22 mouse cellular contexts compared by ENCODE assay signal in the genomic region with DNA sequence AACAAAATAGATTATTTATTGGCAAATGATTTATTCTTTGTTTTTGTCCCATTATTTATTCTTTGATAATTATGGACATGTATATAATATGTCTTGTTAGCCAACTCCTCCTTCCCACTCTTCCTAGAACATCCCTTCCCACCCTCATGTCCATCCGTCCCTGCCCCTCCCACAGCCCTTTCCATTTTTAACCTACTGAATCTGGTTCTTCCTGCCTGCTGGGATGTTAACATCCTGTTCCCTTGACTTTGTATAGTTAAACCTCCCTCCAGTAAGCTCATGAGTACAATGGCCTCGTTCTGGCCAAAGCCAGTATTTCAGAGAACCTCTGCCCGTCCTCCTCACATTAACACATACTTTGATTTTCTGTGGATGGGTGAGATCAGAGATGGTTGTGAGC. TPM values are rescaled to one million over a fixed set of nuclear protein-coding genes. Genes with fewer than 3 reads are reported as not detected.
"Had no signal": no experiment of that assay in that cellular context is flagged by ENCODE, and none has a peak within 500 bp of the region (broad histone marks: within the 10 kb centered on the region; RNA-seq: fewer than 3 reads in every experiment).

No protein-coding gene starts in this region.

- H3K4me2 ChIP-seq: liver, embryonic 13.5 days; lung, embryonic 15.5 days; midbrain, embryonic 13.5 days; neural tube, embryonic 13.5 days had no signal

- H3K27me3 ChIP-seq: liver, embryonic 13.5 days; lung, embryonic 15.5 days; neural tube, embryonic 13.5 days had no signal

- H3K4me3 ChIP-seq: liver, embryonic 13.5 days; lung, embryonic 15.5 days; megakaryocyte, embryonic 14.5 days; midbrain, embryonic 10.5 days; midbrain, embryonic 13.5 days; myocyte; neural tube, embryonic 13.5 days had no signal

- H3K4me1 ChIP-seq: liver, embryonic 13.5 days; lung, embryonic 15.5 days; midbrain, embryonic 10.5 days had no signal

- DNase-seq: kidney, adult 18-20 months; kidney, adult 9 months; kidney, postnatal 14 days; kidney, postnatal 4 days; liver, embryonic 13.5 days; retina, postnatal 1 day; right cerebral cortex, postnatal 25 days; thymus, adult 18-20 months; thymus, postnatal 4 days had no signal

- ATAC-seq: inflammation-experienced regulatory T-cells, adult 6 months; intestine, embryonic 16.5 days; midbrain, embryonic 13.5 days; midbrain, embryonic 16.5 days had no signal

- H3K9me3 ChIP-seq: liver, embryonic 13.5 days; lung, embryonic 15.5 days; megakaryocyte, embryonic 14.5 days; midbrain, embryonic 10.5 days; midbrain, embryonic 13.5 days; neural tube, embryonic 13.5 days had no signal

- H3K9ac ChIP-seq: liver, embryonic 13.5 days; lung, embryonic 15.5 days; midbrain, embryonic 13.5 days; neural tube, embryonic 13.5 days had no signal

- H3K27ac ChIP-seq: liver, embryonic 13.5 days; lung, embryonic 15.5 days; midbrain, embryonic 10.5 days; midbrain, embryonic 13.5 days; neural tube, embryonic 13.5 days had no signal

- H3K36me3 ChIP-seq: liver, embryonic 13.5 days; lung, embryonic 15.5 days; midbrain, embryonic 10.5 days; midbrain, embryonic 13.5 days; neural tube, embryonic 13.5 days had no signal

RNA-seq across cellular contexts. Expression of a gene that starts 6.8 kb away (rescaled TPM):
- total RNA-seq: liver, adult 2 months; monocyte, adult 5-6 weeks; neutrophil, adult 5-6 weeks had no signal
- polyA plus RNA-seq: inflammation-experienced regulatory T-cells, adult 6 months; liver, adult 2 months; liver, embryonic 16.5 days had no signal
